Mouse (Mus musculus): Measurements from ENCODE around the gene Rai14. TPM values are rescaled to one million over a fixed set of nuclear protein-coding genes. Genes with fewer than 3 reads are reported as not detected.
A peak's percentile ranks its signal among the peaks of the same experiment; 100 is the strongest.

Rai14 gene
- total RNA-seq, 2 experiments from 2014 or later, result 16.6 to 19.4 TPM

- intact Hi-C loops (cut with DNase I), result no loop called here
- no peak for DNase-seq
Observed at GRCm38 (mm10) chr15:10722629-10723339, 8.4 kb upstream of the Rai14 start.

- intact Hi-C loops (cut with DNase I), result no loop called here
- DNase-seq, result no peak
Observed at GRCm38 (mm10) chr15:10721259-10721781, 6.9 kb upstream of the Rai14 start.

GRCm38 (mm10) chr15:10720671-10721070 is 6.2 kb upstream of the Rai14 start:
- intact Hi-C loops (cut with DNase I), result no loop called here
- DNase-seq, result no peak

- no peak for DNase-seq
- intact Hi-C loops (cut with DNase I), result no loop called here
Observed at GRCm38 (mm10) chr15:10720188-10720587, 5.8 kb upstream of the Rai14 start.

- DNase-seq, result no peak
- intact Hi-C loops (cut with DNase I), result loop anchor here (10.0 kb wide), 2 partner anchors 145 to 215 kb away; no protein-coding TSS in a partner anchor
Observed at GRCm38 (mm10) chr15:10719511-10719910, 5.1 kb upstream of the Rai14 start.

- intact Hi-C loops (cut with DNase I), result loop anchor here (10.0 kb wide), 2 partner anchors 146 to 214 kb away; no protein-coding TSS in a partner anchor
- DNase-seq, result no peak
Observed at GRCm38 (mm10) chr15:10718763-10719162, 4.3 kb upstream of the Rai14 start.

- DNase-seq, result no peak
- intact Hi-C loops (cut with DNase I), result loop anchor here (10.0 kb wide), 2 partner anchors 148 to 212 kb away; no protein-coding TSS in a partner anchor
Observed at GRCm38 (mm10) chr15:10717284-10717683, 2.9 kb upstream of the Rai14 start.

- intact Hi-C loops (cut with DNase I), result loop anchor here (10.0 kb wide), 2 partner anchors 149 to 211 kb away; no protein-coding TSS in a partner anchor
- DNase-seq, result no peak
Observed at GRCm38 (mm10) chr15:10715966-10716365, 1.5 kb upstream of the Rai14 start.

- peak; percentile 8 for DNase-seq
- intact Hi-C loops (cut with DNase I), result loop anchor here (10.0 kb wide), 2 partner anchors 150 to 210 kb away; no protein-coding TSS in a partner anchor
Observed at GRCm38 (mm10) chr15:10715139-10715505, 698 bp upstream of the Rai14 start.

GRCm38 (mm10) chr15:10713626-10714316 is 653 bp downstream of the Rai14 start:
- DNase-seq, result peak; percentile 21
- intact Hi-C loops (cut with DNase I), result loop anchor here (10.0 kb wide), 2 partner anchors 151 to 209 kb away; no protein-coding TSS in a partner anchor

GRCm38 (mm10) chr15:10713181-10713625 is 1.2 kb downstream of the Rai14 start:
- intact Hi-C loops (cut with DNase I), result loop anchor here (10.0 kb wide), 2 partner anchors 152 to 208 kb away; no protein-coding TSS in a partner anchor
- DNase-seq, result no peak

GRCm38 (mm10) chr15:10712288-10712687 is 2.1 kb downstream of the Rai14 start:
- intact Hi-C loops (cut with DNase I), result loop anchor here (10.0 kb wide), 2 partner anchors 153 to 207 kb away; no protein-coding TSS in a partner anchor
- no peak for DNase-seq

GRCm38 (mm10) chr15:10711231-10711630 is 3.2 kb downstream of the Rai14 start:
- no peak for DNase-seq
- intact Hi-C loops (cut with DNase I), result loop anchor here (10.0 kb wide), 2 partner anchors 154 to 206 kb away; no protein-coding TSS in a partner anchor

GRCm38 (mm10) chr15:10708591-10709272 is 5.7 kb downstream of the Rai14 start:
- intact Hi-C loops (cut with DNase I), result no loop called here
- DNase-seq, result no peak

GRCm38 (mm10) chr15:10707109-10707508 is 7.3 kb downstream of the Rai14 start:
- intact Hi-C loops (cut with DNase I), result no loop called here
- DNase-seq, result no peak

GRCm38 (mm10) chr15:10706414-10706813 is 8.0 kb downstream of the Rai14 start:
- intact Hi-C loops (cut with DNase I), result no loop called here
- no peak for DNase-seq

- peak; percentile 4 for DNase-seq
- intact Hi-C loops (cut with DNase I), result no loop called here
Observed at GRCm38 (mm10) chr15:10705752-10706151, 8.7 kb downstream of the Rai14 start.

- DNase-seq, result peak; percentile 19
- intact Hi-C loops (cut with DNase I), result no loop called here
Observed at GRCm38 (mm10) chr15:10704328-10704727, 10.1 kb downstream of the Rai14 start.

GRCm38 (mm10) chr15:10701571-10701970 is 12.9 kb downstream of the Rai14 start:
- intact Hi-C loops (cut with DNase I), result no loop called here
- DNase-seq, result no peak

- DNase-seq, result no peak
- intact Hi-C loops (cut with DNase I), result no loop called here
Observed at GRCm38 (mm10) chr15:10700891-10701466, 13.4 kb downstream of the Rai14 start.

Data from left cerebral cortex, postnatal 4 days (tissue).